Mouse (Mus musculus): Measurements from ENCODE around the gene Kif1bp.
"Not testable (repeated sequence)": the region's sequence is repeated elsewhere in the genome, so short reads cannot be mapped to it uniquely, and the experiment has no call there.

Kif1bp gene

DNA sequence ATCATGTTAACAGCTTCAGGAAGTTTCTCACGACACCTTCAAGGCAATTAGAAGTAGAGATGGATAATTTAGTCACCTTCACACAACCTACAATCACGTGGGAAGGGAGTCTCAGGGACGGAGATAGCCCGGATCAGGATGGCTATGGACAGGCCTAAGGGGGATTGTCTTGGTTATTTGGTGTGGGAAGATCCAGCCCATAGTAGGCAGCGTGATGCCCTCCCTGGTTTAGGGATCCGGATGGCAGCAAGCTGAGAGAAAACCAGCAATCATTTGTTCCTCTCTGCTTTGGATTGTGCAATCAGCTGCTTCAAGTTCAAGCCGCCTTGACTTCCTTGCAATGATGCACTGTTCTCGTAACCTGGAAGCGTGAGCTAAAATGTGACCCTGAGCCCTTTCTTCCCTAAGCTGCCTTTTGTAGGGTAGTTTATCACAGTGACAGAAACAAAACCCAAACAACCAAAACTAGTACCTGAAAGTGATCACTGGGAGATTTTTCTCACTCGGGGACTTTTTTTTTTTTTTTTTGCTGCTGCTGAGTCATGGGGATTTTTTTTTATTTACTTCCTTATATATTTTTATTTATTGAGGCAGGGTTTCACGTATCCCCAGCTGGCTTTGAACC, 69.1 kb downstream of the Kif1bp start:
- DNase-seq (ENCODE audit: low spot score), result no peak

DNA sequence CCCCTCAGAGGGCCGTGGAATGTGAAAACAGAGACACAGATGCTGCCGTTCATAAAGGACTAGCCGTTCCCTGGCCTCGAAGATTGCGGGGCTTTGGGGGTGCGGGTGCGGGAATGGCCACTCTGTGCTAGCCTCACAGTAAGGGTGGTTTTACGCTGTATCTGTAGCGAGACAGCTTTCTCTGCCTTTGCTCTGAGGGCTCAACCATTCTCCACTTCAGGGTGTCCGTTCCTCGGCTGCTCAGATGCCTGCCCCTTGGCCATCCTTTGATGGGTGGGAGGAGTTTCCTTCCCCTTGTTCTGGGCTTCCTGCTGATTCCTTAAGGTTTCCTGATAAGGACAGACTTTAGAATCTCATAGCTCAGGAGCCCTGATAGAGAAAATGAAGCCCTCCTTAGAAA, 69.8 kb downstream of the Kif1bp start:
- peak; percentile 39 for DNase-seq (ENCODE audit: low spot score)

DNA sequence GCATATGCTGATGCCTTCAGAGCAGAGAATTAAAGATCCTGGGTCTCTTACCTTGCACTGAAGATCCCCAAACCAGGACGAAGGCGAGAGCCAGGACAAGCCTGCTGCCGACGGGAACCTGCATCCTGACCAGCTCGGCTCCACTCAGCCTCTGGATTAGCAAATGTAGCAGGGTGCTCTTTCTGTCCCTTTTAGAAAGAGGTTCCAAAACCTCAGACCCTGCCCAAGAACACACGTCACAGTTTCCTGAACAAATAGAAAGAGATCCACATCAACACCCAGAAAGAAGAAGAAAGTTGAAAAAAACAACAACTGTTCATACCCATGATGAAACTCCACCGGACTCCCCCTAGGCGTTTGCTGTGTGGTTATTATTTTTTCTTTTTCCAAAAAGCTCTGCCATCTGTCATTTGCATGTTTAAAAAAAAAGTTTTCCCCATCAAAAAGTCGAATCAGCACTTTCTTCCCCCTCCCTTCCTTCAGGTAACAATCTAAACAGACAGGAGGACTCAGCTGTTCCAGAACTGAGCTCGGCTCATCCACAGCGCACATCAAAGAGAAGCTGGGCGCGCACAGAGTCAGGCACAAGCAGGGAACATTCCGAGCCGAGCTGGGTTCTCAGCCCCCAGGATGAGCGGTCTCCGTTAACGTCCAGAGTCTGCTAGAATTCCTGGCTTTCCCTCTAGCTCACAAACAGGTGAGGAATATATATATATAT, 70.5 kb downstream of the Kif1bp start:
- peak; percentile 66 for DNase-seq (ENCODE audit: low spot score)

DNA sequence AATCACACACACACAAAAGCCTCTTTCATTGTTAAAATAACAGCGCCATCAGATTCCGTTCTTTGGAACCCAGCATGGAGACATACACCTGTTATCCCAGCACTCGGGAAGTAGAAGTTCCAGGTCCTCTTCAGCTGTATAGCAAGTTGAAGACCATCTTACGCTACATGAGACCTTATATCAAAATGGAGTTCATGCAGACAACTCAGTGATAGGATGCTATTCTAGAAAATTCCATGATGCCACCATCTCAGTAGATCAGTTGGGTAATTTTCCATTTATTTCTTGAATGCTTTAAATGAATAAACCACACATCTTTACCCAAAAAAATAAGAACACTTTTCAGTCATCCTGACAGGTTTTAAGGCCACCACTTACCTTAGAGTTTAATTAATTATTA, 71.2 kb downstream of the Kif1bp start:
- no peak for DNase-seq (ENCODE audit: low spot score)

DNA sequence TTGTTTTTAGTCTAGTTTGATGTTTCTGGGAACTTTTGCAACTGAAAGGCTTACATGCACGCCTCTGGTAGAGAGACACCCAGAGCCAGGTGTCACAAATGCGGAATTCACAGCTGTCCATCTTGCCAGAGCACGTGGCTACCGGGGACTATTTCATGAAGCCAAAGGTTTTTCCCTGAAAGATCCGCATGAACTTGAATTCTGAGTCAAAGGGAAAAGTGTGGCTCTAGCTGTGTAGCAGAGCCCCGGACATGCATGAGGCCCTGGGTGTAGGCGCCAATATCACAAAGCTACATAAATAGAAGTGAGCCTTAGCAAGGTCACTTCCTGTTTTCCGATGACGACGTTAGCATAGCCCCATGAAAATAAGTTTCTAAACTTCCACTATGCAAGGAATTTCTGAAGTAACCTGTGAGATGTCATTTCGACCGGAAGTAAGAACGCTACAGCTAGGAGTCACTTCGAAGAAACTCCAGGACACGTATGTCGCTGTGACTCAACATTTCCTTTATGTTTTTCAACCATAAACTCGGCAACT, 72.2 kb downstream of the Kif1bp start:
- no peak for DNase-seq (ENCODE audit: low spot score)

DNA sequence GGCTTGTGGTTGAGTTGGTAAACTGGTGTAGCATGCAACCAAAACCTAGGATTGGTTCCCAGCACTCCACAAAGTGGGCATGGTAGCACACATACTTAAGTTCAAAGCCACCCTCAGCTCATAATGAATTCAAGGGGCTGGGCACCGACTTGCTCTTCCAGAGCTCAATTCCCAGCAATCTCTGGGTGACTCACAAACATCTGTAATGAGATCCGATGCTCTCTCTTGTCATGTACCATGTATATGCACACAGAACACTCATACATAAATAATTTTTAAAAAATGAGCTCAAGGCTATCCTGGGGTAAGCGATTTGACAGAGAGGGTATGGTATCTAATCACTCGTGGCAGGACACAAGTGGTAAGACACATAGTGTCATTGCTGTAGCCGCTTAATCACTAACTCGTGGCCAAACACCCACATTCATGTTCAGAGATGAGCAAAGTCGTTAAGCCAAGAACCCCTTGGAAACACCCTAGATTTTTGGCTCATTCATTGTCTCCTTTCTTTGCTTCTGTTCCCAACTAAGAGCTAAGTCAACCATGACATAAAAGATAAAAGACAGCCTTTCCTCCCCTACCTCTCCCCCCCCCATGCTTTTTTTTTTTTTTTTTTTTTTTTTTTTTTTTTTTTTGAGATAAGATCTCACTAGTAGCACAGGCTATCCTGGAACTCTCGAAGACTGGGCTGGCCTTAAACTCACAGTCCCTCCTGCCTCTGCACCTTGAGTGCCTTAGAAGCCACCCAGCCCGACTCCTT, 72.9 kb downstream of the Kif1bp start:
- DNase-seq (ENCODE audit: low spot score), result no peak

DNA sequence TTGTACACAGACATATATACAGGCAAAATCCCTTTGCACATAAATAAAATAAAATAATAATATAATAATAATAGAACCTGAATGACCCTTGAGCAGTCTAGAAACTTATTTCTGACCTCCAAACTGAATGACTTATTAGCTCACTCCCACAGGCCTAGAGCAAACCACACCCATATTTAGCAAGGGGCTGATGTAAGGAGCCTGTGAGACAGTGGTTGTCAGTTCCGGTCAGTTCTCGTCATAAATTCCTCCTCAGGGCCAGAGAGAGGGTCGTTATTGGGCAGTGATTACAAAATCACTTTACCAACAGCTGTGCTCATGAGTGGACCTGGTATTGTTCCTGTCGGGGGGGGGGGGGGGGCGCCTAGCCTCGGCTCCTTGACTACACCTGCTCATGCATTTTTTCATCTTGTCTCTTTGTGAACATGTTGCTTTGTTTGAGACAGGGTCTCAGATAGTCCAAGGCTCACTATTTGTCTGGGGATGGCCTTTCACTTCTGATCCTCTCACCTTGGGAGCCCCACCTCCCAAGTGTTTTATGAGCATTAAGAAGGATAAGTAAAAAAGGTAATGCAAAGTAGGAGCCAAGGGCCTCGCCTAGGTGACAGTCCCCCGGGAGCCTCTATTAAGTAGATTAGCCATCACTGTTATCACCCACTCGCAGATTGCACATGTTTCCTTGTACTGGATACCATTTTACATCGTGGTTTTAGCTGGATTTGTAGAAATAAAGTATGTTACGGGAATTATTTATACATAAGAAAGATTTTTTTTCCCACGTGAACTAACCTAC, 74.2 kb downstream of the Kif1bp start:
- DNase-seq (ENCODE audit: low spot score), result no peak

DNA sequence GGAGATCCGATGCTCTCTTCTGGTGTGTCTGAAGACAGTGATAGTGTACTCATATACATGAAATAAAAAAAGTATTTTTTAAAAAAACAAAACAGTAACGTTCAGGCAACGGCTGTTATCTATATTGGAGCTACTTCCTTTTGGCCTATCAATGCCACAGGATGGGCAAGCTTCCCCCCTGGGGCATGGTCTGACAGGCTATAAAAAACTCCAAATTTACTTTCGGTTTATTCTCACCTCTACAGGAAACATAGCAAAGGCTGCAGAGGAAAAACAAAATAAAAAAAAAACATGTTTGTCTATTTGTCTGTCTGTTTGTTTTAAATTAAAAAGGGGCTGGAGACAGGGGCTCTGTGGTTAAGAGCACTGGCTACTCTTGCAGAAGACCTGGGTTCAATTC, 74.9 kb downstream of the Kif1bp start:
- DNase-seq (ENCODE audit: low spot score), result no peak

DNA sequence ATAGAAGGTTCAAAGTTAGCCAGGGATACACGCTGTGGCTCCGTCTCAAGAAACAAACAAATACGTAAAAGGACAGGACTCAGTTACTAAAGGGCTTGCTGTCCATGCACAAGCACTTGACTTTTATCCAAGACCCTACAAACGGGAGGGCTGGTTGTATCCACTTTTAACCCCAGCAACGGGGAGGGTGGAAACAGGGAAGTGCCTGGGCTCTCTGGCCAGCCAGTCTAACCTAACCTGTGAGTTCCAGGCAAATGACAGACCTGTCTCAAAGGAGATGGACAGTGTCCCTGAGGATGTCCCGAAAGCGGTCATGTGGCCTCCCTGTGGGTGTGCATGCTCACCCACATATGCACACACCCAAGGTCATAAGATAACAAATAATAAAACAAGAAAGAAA, 76.3 kb downstream of the Kif1bp start:
- DNase-seq (ENCODE audit: low spot score), result no peak

DNA sequence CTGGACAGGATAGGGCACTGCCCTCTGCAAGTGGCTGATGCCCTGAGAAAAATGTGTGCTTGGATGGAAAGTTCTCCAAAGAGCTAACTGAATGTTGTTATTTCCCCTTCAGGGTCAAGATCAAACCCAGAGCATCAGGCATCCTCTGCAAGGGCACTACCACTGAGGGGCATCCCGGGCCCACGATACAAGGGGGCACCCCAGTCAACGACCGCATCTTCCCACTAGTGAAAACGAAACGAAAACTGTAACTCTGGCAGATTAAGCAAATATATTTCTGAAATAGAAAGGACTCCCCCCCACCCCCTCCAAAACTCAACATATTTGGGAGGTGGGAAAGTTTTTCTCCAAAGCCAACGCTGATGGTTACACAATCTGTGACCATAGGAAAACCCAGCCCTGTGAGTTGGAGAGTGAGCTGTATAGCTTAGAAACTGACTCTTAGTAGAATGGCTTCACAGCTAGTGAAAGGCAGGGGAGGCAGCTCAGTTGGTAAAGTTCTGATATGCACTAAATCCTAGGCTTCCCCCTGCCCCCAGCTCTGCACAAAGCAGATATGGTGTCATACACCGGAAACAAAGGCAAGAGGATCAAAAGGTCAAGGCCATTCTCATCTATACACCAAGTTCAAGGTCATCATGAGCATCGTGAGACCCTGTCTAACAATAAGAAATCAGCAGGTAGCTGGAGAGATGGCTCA, 77.2 kb downstream of the Kif1bp start:
- no peak for DNase-seq (ENCODE audit: low spot score)

DNA sequence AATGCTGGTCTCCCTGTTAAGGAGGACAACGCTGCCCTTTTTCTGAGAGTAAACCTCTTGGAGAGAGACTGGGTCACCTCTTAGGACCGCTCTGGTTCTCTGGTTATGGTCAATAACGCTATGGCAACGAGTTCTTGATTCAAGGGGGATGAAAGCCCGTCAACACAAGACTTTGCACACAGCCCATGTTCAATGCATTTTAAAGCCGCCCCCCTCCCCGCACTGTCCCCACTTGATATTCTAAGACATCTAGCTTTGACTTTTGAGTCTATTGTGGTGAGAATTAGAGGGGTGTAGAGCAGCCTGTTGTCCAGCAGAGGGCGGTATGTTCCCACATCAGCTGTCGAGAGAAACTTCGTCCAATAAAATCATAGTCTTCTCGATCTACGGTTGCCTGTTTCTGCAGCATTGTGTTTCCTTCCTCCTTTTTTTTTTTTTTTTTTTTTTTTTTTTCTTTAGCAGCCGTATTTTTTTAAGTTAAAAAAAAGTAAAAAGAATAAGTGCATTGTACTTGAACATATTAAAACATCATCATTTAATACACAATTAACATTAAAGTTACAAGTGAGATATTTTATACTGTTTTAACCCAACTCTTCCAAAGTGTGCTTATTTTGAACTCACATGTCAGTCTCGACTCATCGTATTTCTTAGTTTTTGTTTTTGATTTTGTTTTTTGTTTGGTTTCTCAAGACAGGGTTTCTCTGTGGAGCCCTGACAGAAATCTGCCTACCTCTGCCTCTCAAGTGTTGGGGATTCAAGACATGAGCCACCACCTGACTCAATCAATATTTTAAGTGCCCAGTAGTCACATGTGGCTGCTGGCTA, 78.0 kb downstream of the Kif1bp start:
- DNase-seq (ENCODE audit: low spot score), result peak; percentile 86

DNA sequence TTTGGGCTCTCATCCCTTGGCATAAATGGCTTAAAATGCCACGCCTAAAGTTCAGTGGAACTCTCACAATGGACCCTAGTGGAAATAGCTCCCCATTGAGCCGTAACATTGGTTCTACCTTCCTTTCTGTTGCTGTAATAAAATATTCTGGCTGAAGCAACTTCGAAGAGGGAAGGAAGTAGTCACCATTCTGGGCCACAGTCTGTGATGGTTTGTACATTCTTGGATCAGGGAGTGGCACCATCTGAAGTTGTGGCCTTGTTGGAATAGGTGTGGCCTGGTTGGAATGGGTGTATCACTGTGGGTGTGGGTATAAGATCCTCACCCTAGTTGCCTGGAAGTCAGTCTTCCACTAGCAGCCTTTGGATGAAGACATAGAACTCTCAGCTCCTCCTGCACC, 86.6 kb downstream of the Kif1bp start:
- DNase-seq (ENCODE audit: low spot score), result not testable (repeated sequence)

Data from embryo, embryonic 10 days (tissue).